Mouse (Mus musculus): ENCODE results near the gene Gpr132. TPM values are rescaled to one million over a fixed set of nuclear protein-coding genes. Genes with fewer than 3 reads are reported as not detected.

Gpr132 gene
- total and polyA plus RNA-seq, 2 experiments: 0.09 to 0.60 TPM

GRCm38 (mm10) chr12:112814682-112815470, 53.2 kb downstream of the Gpr132 start:
- no peaks in the 10 kb centered on the region for H3K27me3 ChIP-seq (ENCODE audit: control insufficient read depth, insufficient read depth, low read length)
- no peaks in the 10 kb centered on the region for H3K79me2 ChIP-seq (ENCODE audit: control insufficient read depth, insufficient read depth, low read length)
- no peak for DNase-seq (ENCODE audit: extremely low read depth, low read depth, low spot score)
- 87% methylated on average over 14 of the region's 14 CpGs for WGBS
- H3K4me3 ChIP-seq (ENCODE audit: insufficient read depth, low read depth, low read length): no peak overlapping the region
- no peak overlapping the region for H3K27ac ChIP-seq (replicated peaks; ENCODE audit: insufficient read depth, low read depth, low read length)
- H3K36me3 ChIP-seq (ENCODE audit: control insufficient read depth, insufficient read depth, low read length): no peaks in the 10 kb centered on the region
- TF ChIP-seq CTCF (IDR thresholded peaks at IDR 0.05; ENCODE audit: low read depth, low read length) (no peak), POLR2A (IDR thresholded peaks at IDR 0.05; ENCODE audit: extremely low read depth, insufficient read depth, low read length) (no peak)
- no peak overlapping the region for H3K9ac ChIP-seq (ENCODE audit: low read depth, low read length)
- no peaks in the 10 kb centered on the region for H3K4me1 ChIP-seq (ENCODE audit: control insufficient read depth, insufficient read depth, low read length)

GRCm38 (mm10) chr12:112813370-112813769, 54.7 kb downstream of the Gpr132 start:
- Histone ChIP-seq H3K36me3 (ENCODE audit: control insufficient read depth, insufficient read depth, low read length) (no peaks in the 10 kb centered on the region), H3K27me3 (ENCODE audit: control insufficient read depth, insufficient read depth, low read length) (no peaks in the 10 kb centered on the region), H3K27ac (replicated peaks; ENCODE audit: insufficient read depth, low read depth, low read length) (no peak overlapping the region), H3K79me2 (ENCODE audit: control insufficient read depth, insufficient read depth, low read length) (no peaks in the 10 kb centered on the region), H3K4me1 (ENCODE audit: control insufficient read depth, insufficient read depth, low read length) (no peaks in the 10 kb centered on the region), H3K9ac (ENCODE audit: low read depth, low read length) (no peak overlapping the region), H3K4me3 (ENCODE audit: insufficient read depth, low read depth, low read length) (no peak overlapping the region)
- 95% methylated on average over 7 of the region's 7 CpGs for WGBS
- TF ChIP-seq POLR2A (IDR thresholded peaks at IDR 0.05; ENCODE audit: extremely low read depth, insufficient read depth, low read length): no peak
- TF ChIP-seq CTCF (IDR thresholded peaks at IDR 0.05; ENCODE audit: low read depth, low read length): no peak
- DNase-seq (ENCODE audit: extremely low read depth, low read depth, low spot score): no peak

GRCm38 (mm10) chr12:112810092-112810885, 57.7 kb downstream of the Gpr132 start:
- DNase-seq (ENCODE audit: extremely low read depth, low read depth, low spot score): no peak
- no peaks in the 10 kb centered on the region for H3K4me1 ChIP-seq (ENCODE audit: control insufficient read depth, insufficient read depth, low read length)
- H3K9ac ChIP-seq (ENCODE audit: low read depth, low read length): no peak overlapping the region
- no peaks in the 10 kb centered on the region for H3K79me2 ChIP-seq (ENCODE audit: control insufficient read depth, insufficient read depth, low read length)
- H3K27ac ChIP-seq (replicated peaks; ENCODE audit: insufficient read depth, low read depth, low read length): no peak overlapping the region
- H3K27me3 ChIP-seq (ENCODE audit: control insufficient read depth, insufficient read depth, low read length): no peaks in the 10 kb centered on the region
- no peak overlapping the region for H3K4me3 ChIP-seq (ENCODE audit: insufficient read depth, low read depth, low read length)
- 75% methylated on average over 19 of the region's 19 CpGs for WGBS
- TF ChIP-seq CTCF (IDR thresholded peaks at IDR 0.05; ENCODE audit: low read depth, low read length) (no peak), POLR2A (IDR thresholded peaks at IDR 0.05; ENCODE audit: extremely low read depth, insufficient read depth, low read length) (no peak)
- no peaks in the 10 kb centered on the region for H3K36me3 ChIP-seq (ENCODE audit: control insufficient read depth, insufficient read depth, low read length)

- no peak for DNase-seq (ENCODE audit: extremely low read depth, low read depth, low spot score)
- no peaks in the 10 kb centered on the region for H3K4me1 ChIP-seq (ENCODE audit: control insufficient read depth, insufficient read depth, low read length)
- H3K27me3 ChIP-seq (ENCODE audit: control insufficient read depth, insufficient read depth, low read length): no peaks in the 10 kb centered on the region
- 21% methylated on average over 8 of the region's 8 CpGs for WGBS
- H3K4me3 ChIP-seq (ENCODE audit: insufficient read depth, low read depth, low read length): peak overlapping the region; percentile 61; the same call in 1 of the 2 replicates
- H3K79me2 ChIP-seq (ENCODE audit: control insufficient read depth, insufficient read depth, low read length): no peaks in the 10 kb centered on the region
- no peaks in the 10 kb centered on the region for H3K36me3 ChIP-seq (ENCODE audit: control insufficient read depth, insufficient read depth, low read length)
- peak overlapping the region; percentile 35; the same call in 1 of the 2 replicates for H3K9ac ChIP-seq (ENCODE audit: low read depth, low read length)
- TF ChIP-seq CTCF (IDR thresholded peaks at IDR 0.05; ENCODE audit: low read depth, low read length) (no peak), POLR2A (IDR thresholded peaks at IDR 0.05; ENCODE audit: extremely low read depth, insufficient read depth, low read length) (no peak)
- H3K27ac ChIP-seq (replicated peaks; ENCODE audit: insufficient read depth, low read depth, low read length): no peak overlapping the region
Measured at GRCm38 (mm10) chr12:112809641-112810040, 58.4 kb downstream of the Gpr132 start.

GRCm38 (mm10) chr12:112808587-112809364, 59.3 kb downstream of the Gpr132 start, which contains the start of gene Clba1:
Gene Clba1 (plus strand): TSS chr12:112808937.
- Histone ChIP-seq H3K36me3 (ENCODE audit: control insufficient read depth, insufficient read depth, low read length) (no peaks in the 10 kb centered on the region), H3K4me3 (ENCODE audit: insufficient read depth, low read depth, low read length) (peak within 1 kb of the TSS; percentile 61), H3K4me1 (ENCODE audit: control insufficient read depth, insufficient read depth, low read length) (no peaks in the 10 kb centered on the region), H3K9ac (ENCODE audit: low read depth, low read length) (peak within 1 kb of the TSS; percentile 35), H3K79me2 (ENCODE audit: control insufficient read depth, insufficient read depth, low read length) (no peaks in the 10 kb centered on the region), H3K27ac (replicated peaks; ENCODE audit: insufficient read depth, low read depth, low read length) (no peak within 1 kb of the TSS), H3K27me3 (ENCODE audit: control insufficient read depth, insufficient read depth, low read length) (no peaks in the 10 kb centered on the region)
- TF ChIP-seq CTCF (IDR thresholded peaks at IDR 0.05; ENCODE audit: low read depth, low read length): peak; percentile 43
- TF ChIP-seq POLR2A (IDR thresholded peaks at IDR 0.05; ENCODE audit: extremely low read depth, insufficient read depth, low read length): no peak
- DNase-seq (ENCODE audit: extremely low read depth, low read depth, low spot score): peak; percentile 78
- 2% methylated on average over 64 of the region's 64 CpGs for WGBS
